Mouse (Mus musculus): ENCODE measurements at regions not wholly inside any gene's neighbourhood (a gene's known extent, or its start where the extent isn't known, plus 50 kb on each side); places are given as distances from the start of the nearest gene placed in this dataset.

DNA sequence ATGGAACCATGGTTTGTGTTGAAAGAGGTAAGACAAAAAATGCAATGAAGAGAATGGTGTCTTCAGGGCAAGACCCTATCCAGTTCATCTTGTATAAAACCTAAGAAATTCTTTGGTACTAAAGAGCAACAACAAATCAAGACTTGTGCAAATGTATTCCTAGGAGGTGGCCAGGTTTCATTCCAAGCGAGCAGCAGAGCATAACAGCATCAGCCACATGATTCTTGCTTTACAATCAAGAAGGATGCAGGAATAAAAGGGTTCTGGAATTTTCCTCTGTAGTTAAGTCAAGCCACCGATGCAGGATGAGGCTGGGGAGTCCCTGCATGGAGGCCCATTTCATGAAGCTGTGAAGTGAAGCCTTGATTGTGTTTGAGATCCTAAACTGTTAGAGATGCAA is 374.1 kb upstream of the Kif2a start:
- no peak for DNase-seq (ENCODE audit: low read depth, low spot score)

DNA sequence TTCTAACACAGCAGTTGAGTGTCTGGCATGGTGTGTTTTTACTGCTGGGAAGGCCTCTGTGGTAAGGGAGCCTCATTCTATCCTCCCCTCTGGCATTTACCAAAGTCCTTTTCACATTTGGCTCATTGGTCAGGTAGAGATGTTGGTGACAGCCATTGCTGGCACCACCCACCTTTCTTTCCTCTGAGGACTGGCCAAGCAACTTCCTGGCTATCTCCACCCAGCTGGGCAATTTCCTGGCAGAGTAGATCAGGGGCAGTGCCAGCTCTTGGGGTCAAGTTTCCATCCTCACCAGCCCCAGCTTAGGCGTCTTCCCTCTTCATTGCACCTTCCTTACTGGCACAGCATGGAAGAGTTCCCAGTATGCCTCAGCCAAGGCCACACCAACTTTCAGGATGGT is 372.5 kb upstream of the Kif2a start:
- no peak for DNase-seq (ENCODE audit: low read depth, low spot score)

DNA sequence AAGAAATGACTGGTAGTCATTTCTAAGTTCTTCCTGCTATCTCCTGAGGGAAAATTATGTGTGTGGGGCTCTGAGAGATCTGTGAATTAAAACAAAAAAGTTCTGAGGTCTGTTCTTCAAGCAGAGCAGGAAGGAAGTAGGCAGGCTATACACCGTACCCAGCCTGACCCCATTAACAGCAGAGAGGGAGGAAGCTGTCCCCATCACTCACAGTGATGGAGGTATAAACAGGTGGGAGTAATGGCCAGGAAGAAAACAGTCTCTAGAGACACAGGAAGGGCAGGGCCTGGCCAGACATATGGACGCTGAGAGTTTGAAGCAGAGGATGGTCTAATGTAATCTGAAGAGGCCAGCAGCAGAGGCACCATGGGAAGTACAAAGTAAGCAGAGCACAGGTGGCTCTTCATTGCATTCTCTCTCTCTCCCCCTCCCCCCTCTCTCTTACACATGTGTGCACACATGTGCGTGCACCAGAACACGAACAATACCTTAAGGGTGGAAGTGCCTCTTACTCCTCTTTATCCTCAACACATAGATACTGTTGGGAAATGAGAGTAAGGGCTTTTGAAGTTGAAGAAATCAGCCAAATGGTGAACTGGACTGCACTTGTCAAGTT is 367.7 kb upstream of the Kif2a start:
- DNase-seq (ENCODE audit: low read depth, low spot score): no peak

DNA sequence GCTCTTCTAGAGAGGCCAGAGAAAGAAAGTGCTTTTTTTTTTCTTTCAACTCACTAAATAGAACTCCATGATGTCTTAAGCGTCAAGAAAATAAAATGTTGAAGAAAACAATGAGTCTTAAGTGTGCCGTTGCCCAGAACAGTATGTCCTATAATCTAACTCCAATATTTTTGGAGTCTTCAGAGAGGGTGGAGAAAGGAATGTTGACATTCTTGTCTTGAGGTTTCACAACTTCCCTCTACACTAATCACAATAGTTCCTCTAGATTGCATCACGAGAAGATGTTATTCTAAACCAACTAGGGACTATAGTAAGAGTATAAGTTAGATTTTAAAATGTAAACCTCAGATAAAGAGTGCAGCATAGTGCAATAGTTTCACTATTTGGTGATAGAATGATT is 367.1 kb upstream of the Kif2a start:
- no peak for DNase-seq (ENCODE audit: low read depth, low spot score)

DNA sequence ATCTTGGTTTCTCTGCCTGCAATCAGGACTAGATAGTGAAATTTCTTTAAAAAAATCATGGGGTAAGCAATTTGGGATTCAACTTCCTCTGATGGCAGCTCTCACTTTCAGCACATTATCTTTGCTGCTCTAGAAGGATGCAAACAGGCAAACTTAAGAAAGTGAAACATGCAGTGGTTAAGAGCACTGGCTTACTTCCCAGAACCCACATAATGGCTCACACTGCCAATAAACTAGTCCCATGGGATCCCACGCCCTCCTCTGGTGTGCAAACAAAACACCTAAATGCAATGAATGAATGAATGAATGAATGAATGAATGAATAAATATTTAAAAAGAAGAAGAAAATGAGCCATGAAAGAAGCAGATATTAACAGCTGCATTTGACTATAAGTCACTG is 356.1 kb upstream of the Kif2a start:
- no peak for DNase-seq (ENCODE audit: low read depth, low spot score)

DNA sequence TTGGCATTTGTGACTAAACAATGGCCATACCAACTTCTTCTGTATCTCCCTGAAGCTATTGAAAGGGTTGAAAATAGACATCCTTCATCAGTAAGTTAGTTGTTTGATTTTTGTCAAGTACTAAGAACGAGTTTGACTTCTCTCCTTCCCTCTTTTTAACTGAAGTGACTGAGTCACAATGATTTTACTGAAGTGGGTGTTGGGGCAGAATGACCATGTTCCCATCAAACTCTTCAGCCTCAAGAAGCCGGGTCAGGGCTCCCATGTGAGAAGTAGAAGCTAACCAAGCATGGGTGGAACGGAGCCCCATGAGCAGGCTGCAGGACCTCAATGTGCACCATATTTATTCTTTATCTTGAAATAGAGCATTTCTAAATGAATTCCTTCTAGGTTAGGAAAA is 350.7 kb upstream of the Kif2a start:
- no peak for DNase-seq (ENCODE audit: low read depth, low spot score)

DNA sequence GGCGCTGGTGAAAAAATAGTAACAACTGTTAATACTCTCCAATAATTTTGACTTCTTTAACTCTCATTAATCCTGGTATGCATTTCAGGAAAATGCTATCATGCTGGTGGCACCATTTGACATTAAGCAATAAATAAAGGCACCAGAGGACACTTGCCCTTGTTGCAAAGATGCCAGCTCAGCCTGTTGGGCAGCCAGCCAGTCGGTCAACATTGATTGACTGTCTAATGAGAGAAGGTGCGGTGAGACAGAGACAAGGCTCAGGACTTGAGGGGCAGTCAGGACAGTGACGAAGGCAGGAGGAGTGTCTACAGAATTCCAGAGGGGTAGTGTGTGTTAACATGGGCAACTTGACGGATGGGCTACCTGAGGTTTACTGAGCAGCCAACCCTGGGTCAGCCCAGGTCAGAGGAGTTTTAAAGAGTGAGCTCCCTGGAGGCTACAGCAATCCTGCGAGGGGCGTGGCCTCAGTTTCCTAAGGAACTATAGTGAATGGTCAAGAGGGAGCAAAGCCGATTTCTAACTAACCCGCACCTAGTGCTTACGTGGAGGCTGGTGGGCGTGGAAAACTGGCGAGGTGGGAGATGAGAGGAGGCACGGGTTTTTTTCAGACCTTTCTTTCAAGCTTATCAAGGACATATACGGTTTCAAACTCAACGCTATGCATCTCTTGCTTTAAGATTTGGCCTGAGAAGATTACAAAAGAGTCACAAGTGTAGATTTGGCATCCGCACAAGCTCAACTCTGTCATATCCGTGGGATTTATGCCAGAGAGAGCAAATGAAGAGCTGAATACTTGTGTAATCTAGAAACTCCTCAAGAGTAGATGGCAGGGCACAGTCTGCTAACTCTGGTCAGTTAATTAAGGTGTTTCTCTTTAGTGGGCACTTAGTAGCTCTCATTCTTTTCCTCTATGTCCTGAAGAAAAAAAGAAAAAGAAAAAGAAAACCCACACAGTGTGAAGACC is 350.0 kb upstream of the Kif2a start:
- DNase-seq (ENCODE audit: low read depth, low spot score): peak; percentile 23

DNA sequence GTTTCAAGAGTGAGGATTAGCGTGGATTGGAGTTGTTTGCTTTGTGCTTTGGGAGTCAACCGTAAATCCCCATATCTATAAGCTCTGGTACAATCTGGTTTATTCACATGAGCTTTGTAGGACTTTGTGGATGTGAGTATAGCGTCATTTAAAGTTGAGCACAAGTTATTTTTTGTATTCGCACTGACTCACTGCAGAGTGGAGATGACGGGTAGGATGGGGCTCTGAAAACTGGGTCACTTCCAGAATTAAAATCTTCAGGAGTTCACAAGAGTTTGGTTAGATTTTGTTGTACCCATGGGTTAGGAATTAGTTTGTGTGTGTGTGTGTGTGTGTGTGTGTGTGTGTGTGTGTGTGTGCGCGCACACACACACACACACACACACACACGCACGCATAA is 345.7 kb upstream of the Kif2a start:
- DNase-seq (ENCODE audit: low read depth, low spot score): peak; percentile 76

DNA sequence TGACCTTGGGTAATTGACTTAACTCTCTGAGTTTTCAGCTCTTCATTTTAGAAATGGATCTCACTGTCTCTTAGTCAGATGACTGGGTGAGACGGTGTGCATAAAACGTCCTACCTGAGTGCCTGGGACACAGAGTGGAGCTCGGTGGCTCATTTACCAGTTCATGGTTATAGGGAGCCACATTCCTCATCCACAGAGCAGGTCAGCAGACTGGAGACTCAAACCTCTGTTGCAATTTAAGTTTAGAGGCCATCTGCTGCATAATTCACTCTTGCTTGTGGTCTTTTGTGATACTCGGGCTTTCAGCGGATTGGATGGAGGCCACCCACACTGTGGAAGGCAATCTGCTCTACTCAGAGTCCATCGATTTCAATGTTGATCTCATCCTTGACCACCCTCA is 343.8 kb upstream of the Kif2a start:
- DNase-seq (ENCODE audit: low read depth, low spot score): no peak

DNA sequence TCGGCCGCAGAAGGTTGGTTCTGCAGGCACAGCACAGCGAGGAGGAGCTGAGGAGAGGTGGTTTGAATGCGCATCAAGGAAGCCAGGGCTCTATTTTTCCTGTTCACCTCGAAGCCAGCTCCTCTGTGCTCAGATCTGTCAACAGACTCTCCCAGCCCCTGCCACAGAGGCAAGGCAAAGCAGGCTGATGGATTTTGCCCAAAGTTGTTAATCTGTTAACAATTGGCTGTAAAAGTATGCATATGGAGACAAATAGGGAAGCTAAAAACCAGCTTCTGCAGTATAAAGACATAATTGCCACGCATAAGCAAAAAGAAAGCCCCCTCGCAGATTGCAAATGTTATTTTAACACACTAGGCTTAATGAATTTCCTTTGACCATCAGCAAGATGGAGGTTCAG is 343.3 kb upstream of the Kif2a start:
- DNase-seq (ENCODE audit: low read depth, low spot score): no peak

DNA sequence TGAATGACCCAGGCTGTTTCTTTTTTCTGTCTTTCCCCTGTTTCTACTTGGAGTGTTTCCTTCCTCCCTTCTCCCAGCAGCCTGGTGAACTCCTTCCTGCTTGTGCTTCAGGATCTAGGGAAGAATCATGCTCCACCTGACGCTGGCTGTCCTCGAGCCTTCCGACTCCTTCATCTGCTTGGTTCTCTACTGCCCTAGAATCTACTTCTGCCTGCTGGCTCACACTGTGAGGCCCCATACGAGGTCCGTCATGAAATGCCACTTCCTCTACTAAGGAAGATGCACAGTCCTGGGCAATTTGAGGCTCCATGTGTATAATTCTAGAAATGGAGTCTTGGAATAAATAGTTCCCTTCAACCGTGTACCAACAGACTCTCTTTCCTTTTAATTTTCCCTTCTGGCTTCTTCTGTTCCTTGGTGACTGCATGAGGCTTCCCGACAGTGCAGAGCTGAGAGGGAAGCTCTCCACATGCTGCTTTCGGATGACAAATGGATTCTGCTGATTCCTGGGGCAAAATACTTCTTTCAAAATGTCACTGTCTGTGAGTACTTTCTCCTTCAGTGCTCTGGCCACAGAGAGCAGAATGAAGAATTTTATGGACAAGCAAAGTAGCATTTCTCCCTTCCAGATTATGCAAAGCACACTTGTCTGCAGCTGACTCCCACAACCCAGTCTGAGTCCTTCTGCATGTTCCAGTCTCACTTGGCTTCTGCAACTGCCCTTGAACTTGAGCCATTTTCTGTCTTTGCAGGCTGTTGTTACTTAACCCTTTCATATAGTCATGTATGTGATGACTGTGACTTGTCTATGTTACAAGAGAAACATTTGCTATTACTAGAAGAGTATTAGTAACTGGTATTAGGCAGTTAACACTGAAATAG is 341.1 kb upstream of the Kif2a start:
- peak; percentile 39 for DNase-seq (ENCODE audit: low read depth, low spot score)

DNA sequence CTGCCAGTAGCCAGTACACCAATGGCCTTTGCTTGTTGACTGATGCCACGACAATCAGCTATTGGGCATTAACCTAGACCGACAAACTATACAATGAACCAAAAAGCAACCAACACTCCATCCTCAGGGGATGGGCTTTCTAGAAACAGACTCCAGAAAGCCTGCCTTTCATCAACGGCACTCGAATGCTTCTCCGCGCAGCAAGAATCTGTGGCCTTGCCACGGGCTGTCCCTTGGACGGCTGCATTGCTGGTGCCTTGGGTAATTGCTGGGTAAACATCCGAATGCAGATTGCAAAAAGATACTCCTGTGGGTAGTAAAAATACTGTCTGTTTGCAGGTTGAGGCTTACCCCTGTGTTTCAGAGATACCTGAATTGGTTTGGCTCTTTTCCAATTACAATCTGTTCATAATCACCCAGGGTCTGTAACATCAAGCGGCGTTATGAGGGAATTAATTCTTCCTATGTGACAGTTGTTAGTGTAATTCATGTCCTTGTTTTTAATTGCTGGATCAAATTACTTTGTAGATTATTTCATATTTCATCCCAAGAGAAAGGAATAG is 319.0 kb upstream of the Kif2a start:
- DNase-seq (ENCODE audit: low read depth, low spot score): no peak

DNA sequence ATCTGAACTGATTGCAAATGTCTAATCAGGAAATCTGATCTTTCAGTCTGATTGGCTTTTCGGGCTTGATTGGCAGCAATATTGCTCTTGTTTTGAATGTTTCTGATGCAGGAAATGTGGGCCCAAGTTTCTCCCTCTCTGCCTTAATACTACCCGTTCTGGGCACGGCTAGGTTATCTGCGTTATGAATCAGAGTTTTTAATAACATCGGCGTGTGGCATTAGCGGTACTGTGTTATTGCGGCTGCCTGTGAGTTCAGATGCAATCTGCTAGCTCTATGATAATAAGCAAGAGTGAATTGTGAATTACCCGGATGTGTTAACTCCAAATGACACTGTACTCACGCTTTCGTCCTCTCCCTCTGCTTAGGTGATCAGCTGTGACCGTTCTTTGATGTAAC is 316.2 kb upstream of the Kif2a start:
- DNase-seq (ENCODE audit: low read depth, low spot score): no peak

DNA sequence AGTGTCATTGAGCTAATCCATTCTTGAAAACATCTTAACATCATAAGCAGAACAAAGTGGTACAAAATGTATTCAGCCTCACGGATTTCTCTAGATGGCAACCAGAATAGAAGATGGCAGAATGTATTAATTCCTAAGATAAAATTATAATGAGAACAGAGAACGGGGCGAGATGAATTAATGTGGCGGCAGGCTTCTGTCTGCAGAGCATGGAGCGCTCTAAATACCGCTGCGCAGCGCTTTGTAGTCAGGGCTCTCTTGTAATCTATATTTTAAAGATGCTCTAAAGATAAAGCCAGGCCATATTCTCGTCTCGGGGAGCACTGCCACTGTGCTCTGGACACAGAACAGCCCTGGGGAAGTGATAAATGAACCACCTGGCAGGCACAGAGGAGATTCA is 315.2 kb upstream of the Kif2a start:
- DNase-seq (ENCODE audit: low read depth, low spot score): peak; percentile 33

DNA sequence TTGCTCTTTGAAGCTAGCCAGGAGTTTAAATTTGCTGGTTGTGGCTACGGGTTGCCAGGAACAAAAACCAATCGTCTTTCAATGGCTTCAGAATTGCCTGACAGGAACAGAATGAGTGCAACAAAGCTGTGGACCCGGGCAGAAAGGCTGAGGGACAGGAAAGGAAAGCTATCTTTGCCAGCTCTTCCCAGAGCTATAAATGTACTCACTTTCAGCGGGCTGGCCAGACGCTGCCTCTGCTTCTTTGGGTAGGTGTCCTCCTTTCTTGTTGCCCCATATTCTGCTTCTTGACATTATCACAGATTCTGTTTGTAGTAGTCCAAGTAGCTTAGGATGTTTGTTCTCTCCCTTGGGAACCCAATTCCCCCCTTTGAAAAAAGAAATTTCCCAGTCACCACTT is 307.4 kb upstream of the Kif2a start:
- peak; percentile 24 for DNase-seq (ENCODE audit: low read depth, low spot score)

DNA sequence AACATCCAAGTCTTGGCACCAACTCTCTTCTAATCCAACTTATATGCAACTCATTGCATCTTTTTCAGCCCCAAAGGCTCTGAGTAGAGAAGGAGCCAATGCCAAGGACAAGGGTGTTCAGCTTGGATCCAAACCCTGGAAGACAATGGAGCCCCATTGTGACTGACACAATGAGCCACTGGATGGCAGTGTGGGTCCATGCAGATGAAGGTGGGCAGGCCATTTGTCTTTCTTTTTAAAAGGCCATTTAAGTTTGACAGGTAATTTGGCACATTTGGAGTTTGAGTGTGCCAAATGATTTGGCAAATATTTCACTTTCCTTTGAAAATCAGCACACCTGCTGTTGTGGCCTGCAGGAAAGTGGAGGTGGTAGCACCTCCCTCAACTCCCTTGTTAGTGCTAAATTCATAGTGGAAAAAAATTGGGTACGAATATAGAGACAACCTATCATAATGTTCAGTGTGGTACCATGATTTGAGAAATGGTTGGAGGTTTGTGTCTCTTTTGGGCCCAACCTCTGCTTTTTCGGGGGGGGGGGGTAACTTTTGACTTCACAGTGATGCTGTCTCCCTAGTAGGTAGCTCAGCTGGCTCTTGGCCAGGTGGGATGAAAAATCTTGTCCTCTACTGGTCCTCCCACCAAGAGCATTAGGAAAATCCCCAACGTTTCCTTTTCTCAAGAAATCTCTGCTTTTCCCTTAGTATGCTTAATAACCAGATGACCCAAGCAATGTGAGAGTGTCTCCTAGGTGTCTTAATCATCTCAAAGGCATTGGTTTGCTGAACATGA is 304.0 kb upstream of the Kif2a start:
- DNase-seq (ENCODE audit: low read depth, low spot score): peak; percentile 88

DNA sequence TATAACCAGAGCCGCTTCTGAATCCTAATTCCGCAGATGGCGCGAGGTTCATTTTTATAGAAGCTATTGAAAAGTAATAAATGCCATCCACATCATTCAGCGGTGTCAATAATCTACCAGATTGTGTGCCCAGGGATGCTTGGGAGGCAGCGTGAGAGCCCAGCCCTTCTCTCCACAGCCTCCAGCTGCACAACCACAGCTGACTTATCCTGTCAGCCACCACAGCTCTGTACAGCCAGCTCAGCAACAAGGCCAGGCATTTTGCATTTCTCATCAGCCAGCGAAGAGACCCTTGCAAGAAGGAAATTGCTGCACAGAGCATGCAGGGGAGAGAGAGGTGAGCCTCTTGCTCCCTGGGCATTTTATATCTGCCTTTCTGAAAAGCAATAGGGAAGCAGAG is 292.8 kb upstream of the Kif2a start:
- DNase-seq (ENCODE audit: low read depth, low spot score): peak; percentile 28

DNA sequence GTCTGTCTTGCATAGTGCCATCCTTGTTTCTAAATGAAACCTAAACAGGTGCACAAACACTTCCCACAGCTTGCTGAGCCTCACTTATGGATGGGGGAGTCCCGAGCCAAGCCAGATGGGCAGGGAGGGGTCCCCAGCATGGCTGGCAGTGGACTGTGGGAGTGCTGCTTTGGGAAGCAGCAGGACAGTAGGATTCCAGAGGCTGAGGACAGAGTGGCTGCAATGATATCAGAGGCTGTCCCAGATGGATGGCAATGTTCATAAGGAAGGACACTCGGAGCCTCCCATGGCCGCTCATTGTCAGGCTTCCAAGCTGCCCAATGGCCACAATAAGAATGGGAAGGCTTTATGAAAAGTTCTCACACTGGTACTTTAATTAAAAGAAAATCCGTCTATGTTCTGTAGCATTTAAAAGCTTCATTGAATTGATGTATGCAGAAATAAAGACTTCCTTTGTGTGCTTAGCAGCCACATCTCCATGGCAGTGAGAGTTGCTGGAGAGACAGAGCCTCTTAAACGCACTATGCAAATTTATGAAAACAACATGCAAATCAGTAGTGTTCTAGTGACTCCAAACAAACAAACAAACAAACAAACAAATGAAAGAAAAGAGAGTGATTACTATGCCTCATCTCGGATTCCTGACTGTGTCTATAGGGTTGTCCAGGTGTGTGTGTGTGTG is 287.2 kb upstream of the Kif2a start:
- DNase-seq (ENCODE audit: low read depth, low spot score): no peak

DNA sequence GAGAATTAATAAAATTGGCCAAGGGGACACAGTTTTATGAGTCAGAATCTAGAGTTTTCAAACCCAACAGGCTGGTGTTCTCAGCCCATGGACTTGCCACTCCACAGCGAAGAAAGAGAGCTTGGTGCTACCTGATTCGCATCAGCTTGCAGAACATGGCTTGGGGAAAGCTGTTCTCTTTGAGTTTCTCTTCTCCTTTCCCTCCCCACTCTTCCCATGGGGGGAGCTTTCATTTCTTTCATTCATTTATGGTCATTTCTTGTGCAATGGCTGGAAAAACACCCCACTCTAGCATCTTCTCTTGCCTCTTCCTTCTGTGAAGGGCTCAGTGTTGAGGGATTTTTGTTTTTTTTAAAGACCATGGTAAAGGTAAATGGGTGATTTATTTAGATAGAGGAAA is 286.5 kb upstream of the Kif2a start:
- DNase-seq (ENCODE audit: low read depth, low spot score): no peak

DNA sequence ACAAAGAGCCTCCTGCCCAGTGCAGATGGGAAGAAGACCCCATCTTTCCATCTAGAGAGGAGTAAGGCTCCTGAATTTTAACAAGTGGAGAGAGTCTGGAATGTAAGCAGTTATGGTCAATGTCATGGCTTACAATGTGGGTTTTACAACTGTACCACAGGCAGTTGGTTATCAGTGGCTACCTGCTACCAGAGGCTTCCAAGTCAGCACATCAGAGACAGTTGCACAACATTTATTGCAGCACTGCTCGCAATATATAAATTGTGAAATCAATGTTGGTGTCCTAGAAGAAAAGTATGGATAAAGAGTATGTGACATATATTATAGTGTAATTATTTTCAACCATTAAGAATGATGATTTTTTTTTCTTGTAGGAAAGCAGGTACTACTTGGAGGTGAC is 285.0 kb upstream of the Kif2a start:
- no peak for DNase-seq (ENCODE audit: low read depth, low spot score)

DNA sequence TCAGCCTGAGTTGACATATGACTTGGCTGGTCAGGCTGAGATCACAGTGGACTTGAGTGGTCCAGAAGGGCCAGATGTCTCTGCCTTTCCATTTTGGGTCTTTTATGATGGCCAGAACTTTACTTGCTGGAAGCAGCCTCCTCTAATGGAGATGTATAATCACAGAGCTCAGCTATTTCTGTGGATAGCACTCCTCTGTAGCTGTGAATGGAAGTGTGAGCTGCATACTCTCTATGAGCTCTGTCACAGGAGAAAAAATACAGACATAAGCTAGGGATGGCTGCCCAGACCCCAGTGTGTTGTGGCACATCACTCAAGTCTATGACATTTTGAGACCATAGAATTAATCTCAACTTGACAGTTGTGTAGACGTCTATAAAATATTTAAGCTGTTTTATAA is 284.3 kb upstream of the Kif2a start:
- no peak for DNase-seq (ENCODE audit: low read depth, low spot score)

Measured in brain, adult 2 months (tissue).